Mouse (Mus musculus) embryonic fibroblast, embryonic 13.5 days (primary cell): ENCODE measurements at regions not wholly inside any gene's neighbourhood (a gene's known extent, or its start where the extent isn't known, plus 50 kb on each side); places are given as distances from the start of the nearest gene placed in this dataset.

ENCODE experiments used
- H3K27ac ChIP-seq: 2 replicates; pipeline ENCODE4 v1.5.1; 2012; ENCODE audit warnings: low read length, control low read depth, inconsistent platforms; ENCODE audit not compliant: insufficient read depth
- H3K4me1 ChIP-seq: 2 replicates; pipeline ENCODE4 v1.6.1; 2011; ENCODE audit warnings: low read length; ENCODE audit not compliant: control insufficient read depth, insufficient read depth
- H3K4me3 ChIP-seq: 2 replicates; pipeline ENCODE4 v1.5.1; 2011; ENCODE audit warnings: mild to moderate bottlenecking, control low read depth, low read length; ENCODE audit not compliant: insufficient read depth
- CTCF ChIP-seq: IDR thresholded peaks from 2 replicates; pipeline ENCODE4 v1.5.1; 2011; ENCODE audit warnings: mild to moderate bottlenecking, control low read depth, low read length, moderate library complexity, borderline replicate concordance; ENCODE audit not compliant: insufficient read depth
- POLR2A ChIP-seq: IDR thresholded peaks from 2 replicates; pipeline ENCODE4 v1.6.1; 2011; ENCODE audit warnings: low read depth, mild to moderate bottlenecking, control low read depth, low read length, moderate library complexity

GRCm38 (mm10) chr13:107167856-107168598 is 146.1 kb upstream of the Kif2a start:
- Histone ChIP-seq H3K4me3 (no peak overlapping the region), H3K4me1 (no peaks in the 10 kb centered on the region), H3K27ac (no peak overlapping the region)
- TF ChIP-seq POLR2A, result no peak
- no peak for TF ChIP-seq CTCF

GRCm38 (mm10) chr13:107151548-107151947 is 129.6 kb upstream of the Kif2a start:
- no peak for TF ChIP-seq POLR2A
- no peak for TF ChIP-seq CTCF
- no peaks in the 10 kb centered on the region for H3K4me1 ChIP-seq
- no peak overlapping the region for H3K27ac ChIP-seq
- no peak overlapping the region for H3K4me3 ChIP-seq

GRCm38 (mm10) chr13:107141209-107141608 is 119.3 kb upstream of the Kif2a start:
- Histone ChIP-seq H3K27ac (no peak overlapping the region), H3K4me3 (no peak overlapping the region), H3K4me1 (no peaks in the 10 kb centered on the region)
- TF ChIP-seq POLR2A (no peak), CTCF (no peak)

- Histone ChIP-seq H3K4me1 (no peaks in the 10 kb centered on the region), H3K27ac (no peak overlapping the region), H3K4me3 (no peak overlapping the region)
- TF ChIP-seq POLR2A (no peak), CTCF (no peak)
These were observed 112.2 kb upstream of the Kif2a start for GRCm38 (mm10) chr13:107134125-107134524.

DNA sequence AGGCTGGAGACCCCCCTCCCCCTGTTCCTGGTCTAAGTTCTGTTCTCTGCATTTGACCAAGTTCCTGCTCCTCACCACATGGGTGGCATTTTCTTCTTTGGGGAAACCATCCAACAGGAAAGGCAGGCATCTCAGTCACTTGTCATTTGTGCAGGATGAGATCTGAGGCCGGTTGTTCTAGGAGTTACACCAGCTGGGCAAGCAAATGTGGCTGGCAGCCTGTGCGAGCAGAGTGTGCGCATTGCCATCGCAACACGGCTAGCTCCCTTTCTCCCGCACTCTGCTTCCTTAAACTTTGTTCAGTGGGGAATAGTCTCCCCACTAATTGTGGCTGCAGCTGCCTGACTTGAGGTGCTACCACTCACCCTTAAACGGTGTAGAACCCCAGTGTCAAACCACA is 104.7 kb upstream of the Kif2a start:
- H3K4me1 ChIP-seq, result no peaks in the 10 kb centered on the region
- H3K27ac ChIP-seq, result no peak overlapping the region
- no peak for TF ChIP-seq CTCF
- no peak for TF ChIP-seq POLR2A
- H3K4me3 ChIP-seq, result no peak overlapping the region

- no peak overlapping the region for H3K4me3 ChIP-seq
- TF ChIP-seq CTCF (no peak), POLR2A (no peak)
- H3K4me1 ChIP-seq, result no peaks in the 10 kb centered on the region
- no peak overlapping the region for H3K27ac ChIP-seq
These were observed 102.3 kb upstream of the Kif2a start for GRCm38 (mm10) chr13:107124130-107124668.

- no peak overlapping the region for H3K4me3 ChIP-seq
- no peaks in the 10 kb centered on the region for H3K4me1 ChIP-seq
- TF ChIP-seq CTCF (peak; percentile 54; the same call in 1 of the 2 replicates), POLR2A (no peak)
- H3K27ac ChIP-seq, result no peak overlapping the region
These were observed 92.2 kb upstream of the Kif2a start for GRCm38 (mm10) chr13:107113949-107114690.

- Histone ChIP-seq H3K27ac (no peak overlapping the region), H3K4me1 (no peaks in the 10 kb centered on the region), H3K4me3 (no peak overlapping the region)
- TF ChIP-seq POLR2A (no peak), CTCF (no peak)
These were observed 86.1 kb upstream of the Kif2a start for GRCm38 (mm10) chr13:107108045-107108444.

- TF ChIP-seq POLR2A (no peak), CTCF (no peak)
- H3K4me3 ChIP-seq, result no peak overlapping the region
- H3K4me1 ChIP-seq, result no peaks in the 10 kb centered on the region
- no peak overlapping the region for H3K27ac ChIP-seq
These were observed 85.6 kb upstream of the Kif2a start for GRCm38 (mm10) chr13:107107572-107107971.

- TF ChIP-seq POLR2A (no peak), CTCF (no peak)
- Histone ChIP-seq H3K27ac (no peak overlapping the region), H3K4me3 (no peak overlapping the region), H3K4me1 (no peaks in the 10 kb centered on the region)
These were observed 83.6 kb upstream of the Kif2a start for GRCm38 (mm10) chr13:107105510-107105909.

DNA sequence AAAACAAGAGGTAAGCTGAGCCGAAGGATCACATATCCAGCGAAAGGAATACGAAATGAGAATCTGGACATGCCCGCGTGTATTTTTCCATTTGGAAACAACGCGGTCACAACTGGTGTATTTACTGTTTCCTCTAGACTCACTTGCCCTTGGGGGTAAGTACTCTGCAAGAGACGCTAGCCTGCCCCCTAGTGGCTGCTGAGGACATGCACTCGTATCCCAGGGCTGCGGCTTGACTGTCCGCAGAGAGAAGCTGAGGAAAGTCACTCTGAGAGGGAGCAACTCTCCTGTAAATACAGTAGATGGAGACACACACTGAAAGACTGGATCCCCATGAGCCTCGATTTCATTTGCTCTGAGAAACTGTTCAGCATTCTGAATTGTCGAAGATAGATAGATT is 79.7 kb upstream of the Kif2a start:
- Histone ChIP-seq H3K4me1 (no peaks in the 10 kb centered on the region), H3K4me3 (no peak overlapping the region), H3K27ac (no peak overlapping the region)
- no peak for TF ChIP-seq POLR2A
- peak; percentile 85 for TF ChIP-seq CTCF
